Mouse (Mus musculus) brain, embryonic 14.5 days (tissue): Measurements from ENCODE around the gene Mast4.

ENCODE experiments used
- CTCF ChIP-seq: fragments of 200-500 bp; IDR thresholded peaks from 2 replicates; pipeline ENCODE4 v1.5.1; 2012; ENCODE audit warnings: inconsistent platforms, mild to moderate bottlenecking, moderate library complexity, borderline replicate concordance; ENCODE audit not compliant: insufficient read depth, insufficient read length; ENCODE audit errors: extremely low read depth
- POLR2A ChIP-seq: fragments of 200-500 bp; IDR thresholded peaks from 2 replicates; pipeline ENCODE4 v1.6.1; 2012; ENCODE audit warnings: mild to moderate bottlenecking, inconsistent platforms, borderline replicate concordance; ENCODE audit not compliant: poor library complexity, insufficient read depth, insufficient read length, severe bottlenecking; ENCODE audit errors: extremely low read depth

- TF ChIP-seq CTCF (no peak), POLR2A (no peak)
Observed at GRCm38 (mm10) chr13:103048954-103049353, 285.3 kb downstream of the Mast4 start.
